Comparison of ENCODE assay signal across 17 mouse cellular contexts in genomic region chr15:86264389-86264788, GRCm38 (mm10).
"Had no signal": no experiment of that assay in that cellular context is flagged by ENCODE, and none has a peak within 500 bp of the region (broad histone marks: within the 10 kb centered on the region; RNA-seq: fewer than 3 reads in every experiment).

No protein-coding gene starts in this region.

- H3K4me1 ChIP-seq: intestine, embryonic 15.5 days; kidney, embryonic 15.5 days; liver, embryonic 12.5 days; liver, embryonic 15.5 days had no signal

- DNase-seq: kidney, adult 11 months; kidney, adult 8-10 months; kidney, postnatal 10 days; kidney, postnatal 36 days; layer of hippocampus, adult 9-11 months; liver; lung, adult 2 months; lung, postnatal 14 days; lung, postnatal 4 days; right cerebral cortex, postnatal 4 days; thymus, adult 18-20 months; thymus, postnatal 36 days had no signal

- H3K4me3 ChIP-seq: intestine, embryonic 15.5 days; kidney, embryonic 15.5 days; liver, embryonic 12.5 days; liver, embryonic 15.5 days; midbrain, embryonic 12.5 days had no signal

- H3K27ac ChIP-seq: intestine, embryonic 15.5 days; kidney, embryonic 15.5 days; liver, embryonic 12.5 days; liver, embryonic 15.5 days; midbrain, embryonic 12.5 days had no signal

- H3K27me3 ChIP-seq: intestine, embryonic 15.5 days; kidney, embryonic 15.5 days; liver, embryonic 12.5 days; liver, embryonic 15.5 days; midbrain, embryonic 12.5 days had no signal

- H3K9me3 ChIP-seq: intestine, embryonic 15.5 days; kidney, embryonic 15.5 days; liver, embryonic 12.5 days; liver, embryonic 15.5 days; midbrain, embryonic 12.5 days had no signal

- H3K36me3 ChIP-seq: intestine, embryonic 15.5 days; kidney, embryonic 15.5 days; liver, embryonic 12.5 days; liver, embryonic 15.5 days; midbrain, embryonic 12.5 days had no signal

- ATAC-seq: intestine, embryonic 15.5 days; liver, embryonic 12.5 days had no signal

- H3K9ac ChIP-seq: intestine, embryonic 15.5 days; kidney, embryonic 15.5 days; liver, embryonic 12.5 days; liver, embryonic 15.5 days; midbrain, embryonic 12.5 days had no signal

- H3K4me2 ChIP-seq: intestine, embryonic 15.5 days; kidney, embryonic 15.5 days; liver, embryonic 12.5 days; liver, embryonic 15.5 days; midbrain, embryonic 12.5 days had no signal
